Mouse (Mus musculus) skeletal muscle tissue, adult 2 months (tissue): ENCODE data around the gene Zfp142.

Experiments used
- DNase-seq: peaks from one replicate; pipeline ENCODE4 v3.0.0-alpha.2; 2012; ENCODE audit warnings: low read depth, low spot score

The Zfp142 gene

GRCm38 (mm10) chr1:74587773-74588445, at the start of gene Zfp142, which contains the start of gene Bcs1l:
Gene Zfp142 (minus strand): TSS chr1:74588246.
Gene Bcs1l (plus strand): TSS chr1:74588289.
- peak; percentile 98 for DNase-seq

GRCm38 (mm10) chr1:74632734-74633133, 44.7 kb upstream of the Zfp142 start:
- no peak for DNase-seq

DNA sequence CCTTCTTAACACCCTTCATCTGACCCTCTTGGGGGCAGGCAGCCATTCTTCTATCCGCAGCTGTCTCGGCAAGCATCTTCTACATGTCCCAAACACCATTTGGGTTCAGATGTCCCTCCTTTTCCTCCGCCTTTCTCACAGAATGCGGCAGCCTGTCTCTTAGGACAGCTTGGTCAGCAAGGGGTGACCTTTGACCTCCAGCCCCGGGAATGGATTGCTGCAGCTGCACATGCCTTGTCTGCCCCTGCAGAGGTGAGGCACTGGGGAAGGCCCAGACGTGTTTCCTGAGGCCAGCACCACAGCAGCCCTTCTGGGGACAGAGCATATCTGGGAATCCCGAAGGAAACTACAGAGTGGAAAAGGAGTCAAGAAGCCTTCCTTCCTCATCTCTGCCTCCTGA, 40.0 kb upstream of the Zfp142 start:
- DNase-seq, result no peak

DNA sequence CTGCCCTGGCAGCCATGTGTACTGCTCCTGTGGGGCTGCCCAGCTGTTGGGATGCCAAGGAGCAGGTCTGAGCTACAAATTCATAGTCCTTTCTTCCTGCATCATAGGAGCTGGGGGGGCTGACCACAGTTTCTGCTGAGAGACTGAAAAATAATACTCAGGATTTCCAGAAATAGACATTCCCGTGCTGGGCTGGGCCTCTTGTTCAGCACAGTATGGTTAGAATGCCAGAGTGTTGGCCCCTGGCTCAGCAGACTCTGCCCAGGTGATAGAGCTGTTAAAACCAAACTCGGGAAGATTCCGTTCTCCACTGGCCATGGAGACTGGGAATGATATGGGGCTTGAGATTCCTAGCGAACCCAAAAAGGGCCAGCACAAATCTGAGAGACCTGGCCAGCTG, 38.0 kb upstream of the Zfp142 start:
- no peak for DNase-seq

DNA sequence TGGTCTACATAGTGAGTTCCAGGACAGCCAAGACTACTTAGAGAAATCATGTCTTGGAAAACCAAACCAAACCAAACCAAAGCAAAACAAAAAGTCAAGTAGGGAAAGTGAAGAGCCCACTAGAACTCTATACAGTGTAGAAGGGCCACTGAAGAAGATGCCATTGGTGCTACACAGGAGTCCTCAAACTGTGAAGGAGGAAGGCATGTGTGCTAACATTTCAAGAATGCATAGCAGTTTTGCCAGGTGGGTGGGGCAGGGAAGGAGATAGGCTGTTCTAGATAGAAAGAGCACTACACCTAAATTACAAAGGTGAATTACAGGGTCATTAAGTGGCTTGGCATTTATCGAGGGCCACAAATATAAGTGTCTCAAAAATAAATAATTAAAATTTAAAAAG, 36.1 kb upstream of the Zfp142 start:
- no peak for DNase-seq

GRCm38 (mm10) chr1:74601267-74601962, 13.4 kb upstream of the Zfp142 start, which contains the start of the genes Rnf25 and Stk36:
Gene Rnf25 (minus strand): TSS chr1:74601397.
Gene Stk36 (plus strand): TSS chr1:74601445.
- peak; percentile 74 for DNase-seq

DNA sequence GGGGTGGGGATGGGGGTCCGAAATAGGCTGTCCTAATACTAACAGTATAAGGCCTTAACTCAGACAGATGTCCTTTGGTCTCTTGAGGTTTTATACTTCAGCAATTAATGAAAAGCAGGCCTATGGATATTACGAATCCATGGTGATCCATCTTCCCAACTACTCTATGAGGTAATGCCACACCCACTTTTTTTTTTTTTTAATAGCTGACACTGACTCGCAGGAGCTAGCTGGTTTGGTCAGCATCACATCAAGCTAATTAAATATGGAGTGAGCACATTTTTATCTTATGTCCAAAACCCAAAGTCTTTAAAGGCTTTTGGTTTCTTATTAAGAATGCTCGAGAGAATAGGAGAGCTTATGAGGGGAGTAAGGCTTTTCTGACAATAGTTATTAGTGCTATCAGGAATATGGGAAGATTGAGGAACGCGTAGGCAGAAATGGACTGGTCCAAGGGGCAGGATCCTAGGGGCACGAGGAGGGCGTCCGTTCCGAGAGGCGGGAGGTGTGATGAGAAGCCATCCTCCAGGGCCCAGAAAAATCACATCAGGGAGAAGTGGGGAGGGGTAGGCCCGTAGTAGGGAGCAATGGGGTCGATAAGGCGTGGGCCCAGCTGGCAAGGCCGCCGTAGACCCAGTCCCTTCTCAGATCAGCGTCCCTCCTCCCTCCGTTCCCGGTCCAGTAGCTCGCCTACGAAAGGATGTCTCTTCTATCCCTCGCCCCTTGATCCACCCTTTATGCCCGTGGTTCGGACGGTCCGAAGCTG, 12.6 kb upstream of the Zfp142 start:
- DNase-seq, result no peak

DNA sequence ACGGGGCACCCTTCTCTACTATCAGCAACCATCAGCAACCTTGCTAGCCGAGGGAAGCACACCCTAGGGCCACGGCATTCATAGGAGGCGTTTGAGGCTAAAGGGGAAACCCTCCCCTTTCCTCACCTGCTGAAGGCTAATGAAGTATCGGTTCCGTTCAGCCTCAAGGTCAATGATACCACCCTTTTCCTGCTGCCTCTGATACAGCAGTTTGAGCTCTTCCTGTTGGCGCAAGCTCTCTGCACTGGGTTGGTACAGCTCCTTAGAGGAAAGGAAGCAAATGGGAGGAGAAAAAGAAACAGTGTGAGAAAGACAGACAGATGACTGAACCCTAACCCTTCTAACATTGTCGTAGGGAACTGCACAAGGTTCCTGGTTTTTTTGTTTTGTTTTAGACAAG, 6.4 kb upstream of the Zfp142 start:
- DNase-seq, result no peak

DNA sequence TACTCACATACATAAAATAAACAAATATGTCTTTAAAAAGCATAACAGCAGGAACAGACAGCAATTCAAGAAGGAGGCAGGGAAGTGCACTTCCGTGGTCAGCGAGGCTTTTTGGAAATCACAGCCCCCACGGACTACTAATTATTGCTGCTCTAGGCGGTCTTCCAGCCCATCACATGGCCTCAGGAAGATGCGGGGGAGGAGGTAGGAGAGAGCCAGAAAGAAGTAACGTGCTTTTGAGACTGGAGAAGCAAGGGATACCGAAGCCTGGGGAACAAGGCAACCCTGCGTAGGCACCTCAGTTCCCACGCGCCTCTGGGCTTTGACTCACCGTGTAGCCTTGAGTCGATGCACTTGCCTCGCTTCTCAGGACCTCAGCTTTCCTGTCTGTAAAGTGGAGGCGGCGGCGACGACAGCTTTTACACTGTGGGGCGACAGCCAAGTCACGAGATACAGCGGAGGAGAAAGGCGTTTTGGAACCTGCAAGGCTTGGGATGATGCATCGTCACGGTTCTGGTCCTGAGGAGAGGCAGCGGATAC, 743 bp downstream of the Zfp142 start:
- DNase-seq, result no peak

DNA sequence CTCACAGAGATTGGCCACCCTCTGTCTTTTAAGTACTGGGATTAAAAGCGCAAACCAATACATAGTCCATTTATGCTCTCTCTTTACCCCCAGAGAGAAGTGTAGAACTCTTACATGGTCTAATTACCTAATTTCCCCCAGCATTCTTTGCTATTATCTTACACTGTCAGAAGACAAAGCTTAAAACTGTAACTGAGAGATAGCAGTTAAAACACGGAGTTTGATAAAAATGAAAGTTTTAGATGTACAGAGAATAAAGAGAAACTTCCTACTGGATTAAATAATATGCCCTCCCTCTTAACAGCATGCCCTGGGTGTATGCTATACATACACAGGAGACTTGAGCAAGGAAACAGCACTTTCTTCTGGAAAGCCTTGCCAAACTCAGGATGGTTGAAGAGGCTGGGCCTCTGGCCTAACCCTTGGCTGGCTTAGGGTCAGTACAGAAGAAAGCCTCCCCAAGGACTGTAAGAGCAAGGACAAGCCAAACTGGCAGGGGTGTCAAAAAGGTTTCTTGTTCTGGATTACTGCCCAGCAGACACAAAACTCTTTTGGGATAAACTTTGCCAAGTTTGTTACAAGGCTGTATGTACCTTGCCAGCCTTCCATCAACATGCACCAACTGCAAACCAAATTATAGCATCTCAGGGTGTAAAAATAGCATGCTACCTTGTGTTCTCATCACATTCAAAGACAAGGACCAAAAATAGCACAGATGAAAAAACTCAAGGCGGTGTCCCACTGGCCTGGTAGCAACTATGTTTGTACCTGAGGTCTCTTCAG, 3.2 kb downstream of the Zfp142 start:
- DNase-seq, result peak; percentile 93

- no peak for DNase-seq
Measured at GRCm38 (mm10) chr1:74582621-74583020, 5.4 kb downstream of the Zfp142 start.

GRCm38 (mm10) chr1:74569739-74570719, 18.0 kb downstream of the Zfp142 start:
- DNase-seq, result no peak

- no peak for DNase-seq
Measured at GRCm38 (mm10) chr1:74565834-74566233, 22.2 kb downstream of the Zfp142 start.

- no peak for DNase-seq
Measured at GRCm38 (mm10) chr1:74559061-74559460, 29.0 kb downstream of the Zfp142 start.

- no peak for DNase-seq
Measured at GRCm38 (mm10) chr1:74544184-74544583, 43.9 kb downstream of the Zfp142 start, which contains the start of gene Usp37. Gene Usp37 (minus strand): TSS chr1:74544284.

DNA sequence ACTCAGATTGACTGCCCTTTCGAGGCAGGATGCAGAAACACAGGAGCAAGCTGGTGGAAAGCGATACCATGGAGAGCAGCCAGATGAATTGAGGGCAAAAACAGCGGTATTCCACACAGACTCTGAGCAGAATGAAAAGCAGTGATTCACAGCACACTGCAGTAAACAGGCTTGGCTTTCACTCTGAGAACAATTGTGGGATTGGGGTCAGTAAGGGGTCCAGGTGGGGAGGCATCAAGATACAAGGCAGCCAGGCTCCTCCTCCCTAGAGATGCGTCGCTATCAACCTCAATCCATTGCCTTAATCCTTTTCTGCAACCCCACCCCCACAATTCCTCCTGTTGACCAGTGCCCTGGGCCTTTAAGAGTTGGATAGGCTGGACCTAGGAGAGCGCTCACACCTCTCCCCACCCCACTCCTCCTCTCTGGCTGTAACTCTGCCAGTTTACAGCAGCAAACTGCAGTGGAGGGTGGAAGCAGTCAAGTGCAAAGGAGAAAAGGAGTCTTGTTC, 45.5 kb downstream of the Zfp142 start, which contains the start of gene Plcd4:
Gene Plcd4 (plus strand): TSS at position 438 of the 511 bp plus-strand sequence.
- peak; percentile 79 for DNase-seq

DNA sequence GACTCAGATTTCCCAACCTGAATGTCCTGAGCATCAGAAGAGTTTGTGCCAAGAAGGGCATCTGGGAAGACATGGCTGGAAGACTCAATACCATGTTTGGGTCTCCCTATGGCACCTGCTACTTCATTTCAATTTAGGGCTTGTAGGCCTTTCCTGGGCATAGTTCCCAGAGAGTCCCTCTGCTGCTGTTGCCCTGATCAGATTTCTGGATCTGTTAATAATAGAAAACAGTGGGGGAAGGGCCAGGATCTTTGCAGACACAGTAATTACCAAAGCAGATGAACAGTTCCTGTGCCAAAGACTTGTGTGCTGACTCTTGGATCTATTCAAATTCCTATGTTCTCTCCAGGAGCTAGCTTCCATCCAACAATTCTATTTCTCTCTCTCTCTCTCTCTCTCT, 49.4 kb downstream of the Zfp142 start:
- DNase-seq, result peak; percentile 89

- DNase-seq, result no peak
Measured at GRCm38 (mm10) chr1:74528589-74528988, 59.5 kb downstream of the Zfp142 start.

GRCm38 (mm10) chr1:74524746-74525145, 63.3 kb downstream of the Zfp142 start:
- no peak for DNase-seq

- DNase-seq, result no peak
Measured at GRCm38 (mm10) chr1:74519875-74520274, 68.2 kb downstream of the Zfp142 start.
